Mouse (Mus musculus) CD4-positive, CD25-positive, alpha-beta regulatory T cell (primary cell): ENCODE measurements around the gene Slc15a4. TPM values are rescaled to one million over a fixed set of nuclear protein-coding genes. Genes with fewer than 3 reads are reported as not detected.

Experiments used
- polyA plus RNA-seq: library from polyadenylated mRNA; unstranded; fragments of 100-300 nt; shearing (Covaris generic); gene quantifications from one replicate; pipeline ENCODE4 v1.2.1, GENCODE M21; 2017

Slc15a4 gene
- 20.9 TPM for polyA plus RNA-seq

DNA sequence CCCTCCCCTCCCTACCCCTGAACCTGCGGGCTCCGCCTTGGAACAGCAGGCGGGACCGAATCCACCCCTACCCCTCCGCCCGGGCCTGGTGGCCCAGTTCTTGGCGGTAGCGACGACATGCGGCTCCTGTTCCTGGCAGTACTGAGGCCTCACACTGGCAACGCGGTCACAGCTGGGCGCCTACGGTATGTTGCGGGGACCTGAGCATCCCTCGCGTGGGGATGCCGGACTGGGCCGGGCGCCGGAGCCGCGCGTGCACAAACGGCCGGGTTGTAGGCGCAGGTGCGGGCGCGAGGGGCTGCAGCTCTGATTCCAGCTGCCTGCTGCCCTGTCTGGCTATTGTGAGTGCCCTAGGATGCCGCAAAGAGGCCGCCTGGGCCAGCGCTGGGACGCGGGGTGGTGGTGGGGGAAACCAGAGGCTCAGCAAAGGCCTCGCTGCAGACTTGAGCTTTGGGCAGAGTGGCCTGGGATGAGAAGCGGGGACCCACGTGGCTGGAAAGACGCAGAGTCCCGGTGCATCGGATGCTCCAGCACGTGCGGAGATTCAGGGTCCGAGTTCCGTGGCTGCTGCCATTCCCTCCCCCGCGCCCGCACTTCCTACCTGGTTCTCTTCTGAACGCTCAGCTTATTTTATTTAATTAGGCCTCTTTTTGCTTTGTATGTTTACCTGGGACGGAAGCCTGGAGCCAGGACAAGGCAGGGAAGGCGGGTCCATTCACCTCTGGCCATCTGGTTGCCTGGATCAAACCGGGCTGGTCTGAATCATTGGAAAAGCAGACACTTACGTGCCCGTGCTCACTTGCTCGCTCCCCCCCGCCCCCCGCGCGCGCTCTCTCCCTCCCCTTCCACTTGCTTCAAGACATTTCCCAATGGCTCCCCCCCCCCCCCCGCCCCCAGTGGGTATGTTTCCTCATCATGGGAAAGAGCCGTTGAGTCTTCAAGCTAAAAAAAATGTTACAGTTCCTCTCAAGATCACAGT is at the start of gene Slc15a4, which contains the start of gene Glt1d1:
Gene Slc15a4 (minus strand): TSS at position 731 of the 979 bp plus-strand sequence.
Gene Glt1d1 (plus strand): TSS at position 96 of the 979 bp plus-strand sequence.

Other genes starting within 250 kb of the Slc15a4 start
- not detected for gene Glt1d1, start 635 bp downstream of the Slc15a4 start, polyA plus RNA-seq